Mouse (Mus musculus) fibroblast of lung, adult 2 months (primary cell): ENCODE measurements around the gene Lrsam1.

Source experiments
- DNase-seq: peaks from one replicate; pipeline ENCODE4 v3.0.0-alpha.2; 2011; ENCODE audit warnings: low read depth

The Lrsam1 gene

GRCm38 (mm10) chr2:32966689-32967631 lies 5.5 kb upstream of the Lrsam1 start:
- peak; percentile 73 for DNase-seq

GRCm38 (mm10) chr2:32966184-32966688 lies 4.8 kb upstream of the Lrsam1 start:
- DNase-seq: no peak

- no peak for DNase-seq
Measured at GRCm38 (mm10) chr2:32965511-32966183, 4.2 kb upstream of the Lrsam1 start.

GRCm38 (mm10) chr2:32964659-32965457 lies 3.4 kb upstream of the Lrsam1 start:
- no peak for DNase-seq

GRCm38 (mm10) chr2:32963981-32964380 lies 2.6 kb upstream of the Lrsam1 start:
- no peak for DNase-seq

- no peak for DNase-seq
Measured at GRCm38 (mm10) chr2:32963544-32963943, 2.1 kb upstream of the Lrsam1 start.

GRCm38 (mm10) chr2:32962875-32963220 lies 1.4 kb upstream of the Lrsam1 start:
- no peak for DNase-seq

- no peak for DNase-seq
Measured at GRCm38 (mm10) chr2:32962062-32962874, 854 bp upstream of the Lrsam1 start.

- no peak for DNase-seq
Measured at GRCm38 (mm10) chr2:32960273-32960672, 1.1 kb downstream of the Lrsam1 start.

- DNase-seq: no peak
Measured at GRCm38 (mm10) chr2:32957344-32957743, 4.1 kb downstream of the Lrsam1 start.

- no peak for DNase-seq
Measured at GRCm38 (mm10) chr2:32954581-32954980, 6.8 kb downstream of the Lrsam1 start.

GRCm38 (mm10) chr2:32947454-32947853 lies 14.0 kb downstream of the Lrsam1 start:
- DNase-seq: no peak

- no peak for DNase-seq
Measured at GRCm38 (mm10) chr2:32940483-32940882, 20.9 kb downstream of the Lrsam1 start.

- DNase-seq: no peak
Measured at GRCm38 (mm10) chr2:32939418-32939817, 22.0 kb downstream of the Lrsam1 start.

GRCm38 (mm10) chr2:32938741-32939140 lies 22.7 kb downstream of the Lrsam1 start:
- no peak for DNase-seq

- DNase-seq: no peak
Measured at GRCm38 (mm10) chr2:32931730-32932129, 29.7 kb downstream of the Lrsam1 start.

- no peak for DNase-seq
Measured at GRCm38 (mm10) chr2:32928947-32929829, 32.2 kb downstream of the Lrsam1 start.

- DNase-seq: peak; percentile 76
Measured at GRCm38 (mm10) chr2:32928235-32928946, 33.0 kb downstream of the Lrsam1 start.

- DNase-seq: peak; percentile 67
Measured at GRCm38 (mm10) chr2:32927624-32928234, 33.7 kb downstream of the Lrsam1 start.
